ENCODE assay signal across 9 mouse cellular contexts in the genomic region with DNA sequence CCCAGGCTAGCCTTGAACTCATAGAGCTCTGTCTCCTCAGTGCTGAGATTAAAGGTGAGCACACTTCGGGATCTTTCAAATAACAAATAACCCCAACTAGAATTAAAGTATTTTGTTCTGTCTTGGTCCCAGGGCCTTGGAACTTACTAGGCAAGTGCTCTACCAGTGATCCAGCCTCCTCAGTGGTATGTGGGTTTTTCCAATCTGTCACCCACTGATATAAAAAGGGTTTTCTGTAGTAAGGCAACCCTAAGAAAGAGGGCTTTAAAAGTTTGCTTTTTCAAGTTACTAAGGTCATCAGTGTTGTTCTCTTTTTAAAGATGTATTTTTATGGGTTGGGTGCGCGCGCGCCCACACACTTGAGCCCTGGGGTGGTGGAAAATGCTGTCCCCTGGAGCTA. TPM values are rescaled to one million over a fixed set of nuclear protein-coding genes. Genes with fewer than 3 reads are reported as not detected.
A peak's percentile ranks its signal among the peaks of the same experiment; 100 is the strongest.
DNase-seq lines count a peak whose midpoint lies in the region; ATAC-seq and TF ChIP-seq lines count a peak whose summit lies in the region.
"Had no signal": no experiment of that assay in that cellular context is flagged by ENCODE, and none has a peak within 500 bp of the region (broad histone marks: within the 10 kb centered on the region; RNA-seq: fewer than 3 reads in every experiment).

No protein-coding gene starts in this region.

- intact Hi-C loops in gastrocnemius, postnatal 36 days (cut with DNase I), result no loop called here

- H3K27me3 ChIP-seq in kidney, adult 2 months (replicated peaks; ENCODE audit: control insufficient read depth, insufficient read depth, low read length), result no peaks in the 10 kb centered on the region
- H3K27me3 ChIP-seq in liver, embryonic 11.5 days (replicated peaks; ENCODE audit: control insufficient read depth, insufficient read depth, low read length), result no peaks in the 10 kb centered on the region

- no peak for TF ChIP-seq POLR2A in kidney, adult 2 months (IDR thresholded peaks at IDR 0.05; ENCODE audit: low read depth, low read length)

- ATAC-seq in liver, embryonic 11.5 days (replicated peaks; ENCODE audit: low FRiP score), result no peak
- ATAC-seq: forebrain, postnatal 0 days had no signal

- TF ChIP-seq CTCF in kidney, adult 2 months (conservative IDR thresholded peaks at IDR 0.05; ENCODE audit: insufficient read depth, insufficient read length, low read depth, low read length), result no peak

- 79% methylated on average over 5 of the region's 5 CpGs for WGBS in kidney, adult 2 months
- 85% methylated on average over 5 of the region's 5 CpGs for WGBS in liver, embryonic 11.5 days

- no peak overlapping the region for H3K4me3 ChIP-seq in kidney, adult 2 months (ENCODE audit: insufficient read depth, low read depth, low read length)
- H3K4me3 ChIP-seq in liver, embryonic 11.5 days (ENCODE audit: low read depth, low read length), result peak overlapping the region; percentile 27

- peak overlapping the region; percentile 84 for H3K27ac ChIP-seq in kidney, adult 2 months (ENCODE audit: insufficient read depth, low read depth, low read length)
- peak overlapping the region; percentile 68 for H3K27ac ChIP-seq in liver, embryonic 11.5 days (ENCODE audit: low read depth, low read length)

- H3K9me3 ChIP-seq in liver, embryonic 11.5 days (ENCODE audit: control insufficient read depth, low read length), result no peaks in the 10 kb centered on the region

- peaks cover 3% of the 10 kb centered on the region; the same call in 1 of the 2 replicates for H3K4me1 ChIP-seq in kidney, adult 2 months (ENCODE audit: control insufficient read depth, insufficient read depth, low read length)
- H3K4me1 ChIP-seq in liver, embryonic 11.5 days (replicated peaks; ENCODE audit: control insufficient read depth, insufficient read depth, low read length), result peaks cover 14% of the 10 kb centered on the region

- H3K9ac ChIP-seq in liver, embryonic 11.5 days (ENCODE audit: low read depth, low read length), result no peak overlapping the region
- H3K9ac ChIP-seq: forebrain, postnatal 0 days had no signal

- H3K4me2 ChIP-seq in liver, embryonic 11.5 days, result peak overlapping the region; percentile 95

- no peak for DNase-seq in kidney, adult 2 months
- DNase-seq in kidney, adult 11 months, result no peak
- DNase-seq in 416B (ENCODE audit: low read depth) (peak; percentile 50), MEL-GATA-1-ER (ENCODE audit: extremely low read depth, low read depth) (peak; percentile 14)
- DNase-seq in liver, embryonic 11.5 days (ENCODE audit: low spot score), result no peak
- DNase-seq in cerebellum, postnatal 36 days, result no peak
- no peak for DNase-seq in gastrocnemius, postnatal 36 days
- DNase-seq: cerebellum, adult 9-11 months; forebrain, postnatal 0 days had no signal

- H3K36me3 ChIP-seq in kidney, adult 2 months (ENCODE audit: control insufficient read depth, insufficient read depth, low read length), result no peaks in the 10 kb centered on the region
- H3K36me3 ChIP-seq in liver, embryonic 11.5 days (ENCODE audit: control insufficient read depth, insufficient read depth, low read length), result peaks cover 5% of the 10 kb centered on the region; the same call in 1 of the 2 replicates

RNA-seq across cellular contexts. Expression of gene Arpc1b, which starts 1.7 kb away (rescaled TPM):
- polyA plus RNA-seq in kidney, adult 2 months (2012; rRNA removed), result 184 and 193 TPM in 2 replicates
- polyA plus RNA-seq in liver, embryonic 11.5 days (2014; fragmentation: Nextera tagmentation; extraction: Ambion mirVana), result 190 and 209 TPM in 2 replicates
- total RNA-seq in gastrocnemius, postnatal 36 days (2021), result 10 to 100 TPM; 28.3 to 30.4 TPM

RNA-seq across cellular contexts. Expression of gene Pdap1, which starts 24.3 kb away (rescaled TPM):
- 20.1 and 25.6 TPM in 2 replicates for polyA plus RNA-seq in kidney, adult 2 months (2012; rRNA removed)
- 104 and 122 TPM in 2 replicates for polyA plus RNA-seq in liver, embryonic 11.5 days (2014; fragmentation: Nextera tagmentation; extraction: Ambion mirVana)
- 10 to 100 TPM; 48.3 to 52.2 TPM for total RNA-seq in gastrocnemius, postnatal 36 days (2021)

RNA-seq across cellular contexts. Expression of gene Bud31, which starts 24.4 kb away (rescaled TPM):
- 71.5 and 84.1 TPM in 2 replicates for polyA plus RNA-seq in kidney, adult 2 months (2012; rRNA removed)
- 233 and 243 TPM in 2 replicates for polyA plus RNA-seq in liver, embryonic 11.5 days (2014; fragmentation: Nextera tagmentation; extraction: Ambion mirVana)
- 10 to 100 TPM; 44.3 to 47.0 TPM for total RNA-seq in gastrocnemius, postnatal 36 days (2021)

RNA-seq across cellular contexts. Expression of gene Kpna7, which starts 31.9 kb away (rescaled TPM):
- not detected in 2 replicates for polyA plus RNA-seq in kidney, adult 2 months (2012; rRNA removed)
- 0.06 and 0.27 TPM in 2 replicates for polyA plus RNA-seq in liver, embryonic 11.5 days (2014; fragmentation: Nextera tagmentation; extraction: Ambion mirVana)
- not detected for total RNA-seq in gastrocnemius, postnatal 36 days (2021)
- total RNA-seq: forebrain, postnatal 0 days had no signal
- polyA plus RNA-seq: forebrain, postnatal 0 days had no signal

RNA-seq across cellular contexts. Expression of gene Arpc1a, which starts 32.1 kb away (rescaled TPM):
- polyA plus RNA-seq in kidney, adult 2 months (2012; rRNA removed), result 123 and 141 TPM in 2 replicates
- 114 TPM in 2 replicates for polyA plus RNA-seq in liver, embryonic 11.5 days (2014; fragmentation: Nextera tagmentation; extraction: Ambion mirVana)
- 10 to 100 TPM; 25.0 to 26.1 TPM for total RNA-seq in gastrocnemius, postnatal 36 days (2021)

Comparison
In these comparisons a context has a peak if more than half of its experiments do, and no peak if none do; other contexts are left out.
1. DNase-seq: peak in 416B (single experiment) and MEL-GATA-1-ER (single experiment); none in kidney, adult 2 months (single experiment), kidney, adult 11 months (single experiment), liver, embryonic 11.5 days (single experiment), cerebellum, postnatal 36 days (0 of 2) and gastrocnemius, postnatal 36 days (0 of 2).